Mouse (Mus musculus) liver, embryonic 14.5 days (tissue): Measurements from ENCODE around the gene Adam17. TPM values are rescaled to one million over a fixed set of nuclear protein-coding genes. Genes with fewer than 3 reads are reported as not detected.
"Not testable (repeated sequence)": the region's sequence is repeated elsewhere in the genome, so short reads cannot be mapped to it uniquely, and the experiment has no call there.

ENCODE experiments used
- ATAC-seq: fragments of 200-750 bp; cut with Nextera tagmentation; 2 replicates; pipeline ENCODE4 v1.8.0; 2017; ENCODE audit warnings: moderate number of reproducible peaks, mild to moderate bottlenecking, moderate library complexity; ENCODE audit not compliant: insufficient read depth
- DNase-seq, 3 experiments: peaks; one replicate each; pipeline ENCODE4 v3.0.0-alpha.2; 2012 to 2013; ENCODE audit warnings: low read depth in 3 of 3, low spot score in 3 of 3
- H3K27ac ChIP-seq: fragments of 300-500 bp; sonication (generic); 2 replicates; pipeline ENCODE4 v1.5.1; 2014; ENCODE audit warnings: moderate library complexity, mild to moderate bottlenecking, control low read depth, inconsistent platforms
- H3K27me3 ChIP-seq: fragments of 300-500 bp; sonication (generic); 2 replicates; pipeline ENCODE4 v1.6.1; 2014; ENCODE audit warnings: mild to moderate bottlenecking, low read length, moderate library complexity; ENCODE audit not compliant: control insufficient read depth, insufficient read depth
- H3K36me3 ChIP-seq: fragments of 300-500 bp; sonication (generic); replicated peaks from 2 replicates; pipeline ENCODE4 v1.6.1; 2014; ENCODE audit warnings: low read depth; ENCODE audit not compliant: control insufficient read depth, insufficient read depth
- H3K4me1 ChIP-seq, 2 experiments: fragments of 200-500 bp in 1 of 2; fragments of 300-500 bp in 1 of 2; sonication (generic) in 1 of 2; replicated peaks; 2 replicates each; pipeline ENCODE4 v1.6.1; 2012 to 2014; ENCODE audit warnings: antibody characterized with exemption in 1 of 2, inconsistent platforms in 1 of 2, low read length in 1 of 2; ENCODE audit not compliant: control insufficient read depth in 2 of 2, insufficient read depth in 2 of 2
- H3K4me2 ChIP-seq: fragments of 300-500 bp; sonication (generic); 2 replicates; pipeline ENCODE4 v1.6.1; 2014; ENCODE audit warnings: low read depth, mild to moderate bottlenecking, control low read depth, moderate library complexity
- H3K4me3 ChIP-seq, 2 experiments: fragments of 200-500 bp in 1 of 2; fragments of 300-500 bp in 1 of 2; sonication (generic) in 1 of 2; 2 replicates each; pipeline ENCODE4 v1.5.1; 2012 to 2014; ENCODE audit warnings: low read depth in 2 of 2, low read length in 2 of 2, mild to moderate bottlenecking in 2 of 2, control low read depth in 1 of 2, inconsistent platforms in 1 of 2, moderate library complexity in 1 of 2; ENCODE audit not compliant: insufficient read depth in 1 of 2
- H3K9ac ChIP-seq: fragments of 300-500 bp; sonication (generic); replicated peaks from 2 replicates; pipeline ENCODE4 v1.6.1; 2014; ENCODE audit warnings: mild to moderate bottlenecking, control low read depth, moderate library complexity
- H3K9me3 ChIP-seq: fragments of 300-500 bp; sonication (generic); 2 replicates; pipeline ENCODE4 v1.6.1; 2016; ENCODE audit warnings: low read length, mixed read lengths; ENCODE audit not compliant: control insufficient read depth
- CTCF ChIP-seq: IDR thresholded peaks from 2 replicates; pipeline ENCODE4 v1.5.1; 2016; ENCODE audit warnings: antibody characterized with exemption, low read depth, control low read depth
- EP300 ChIP-seq: IDR thresholded peaks from 2 replicates; pipeline ENCODE4 v1.6.1; 2016; ENCODE audit warnings: antibody characterized with exemption, low read depth
- WGBS: fragments of 180-500 bp; shearing (Covaris S2); extraction: QIAGEN DNeasy Blood & Tissue Kit; methylation state at CpG from one replicate; pipeline ENCODE4 v1.1.7; 2014; ENCODE audit not compliant: insufficient replicate concordance; 5-methylcytosine and 5-hydroxymethylcytosine counted together
- polyA plus RNA-seq, 2 experiments: library from polyadenylated mRNA; depleted of rRNA in 1 of 2; stranded (reverse) in 1 of 2; unstranded in 1 of 2; fragments of >200 nt; fragmentation: Nextera tagmentation in 1 of 2; extraction: Ambion mirVana in 1 of 2; gene quantifications; 2 replicates each; pipeline versions ENCODE4 v1.2.1 to v1.2.3; 2012 to 2014

Adam17 gene
- polyA plus RNA-seq, 2 experiments = 9.4 to 14.0 TPM

DNA sequence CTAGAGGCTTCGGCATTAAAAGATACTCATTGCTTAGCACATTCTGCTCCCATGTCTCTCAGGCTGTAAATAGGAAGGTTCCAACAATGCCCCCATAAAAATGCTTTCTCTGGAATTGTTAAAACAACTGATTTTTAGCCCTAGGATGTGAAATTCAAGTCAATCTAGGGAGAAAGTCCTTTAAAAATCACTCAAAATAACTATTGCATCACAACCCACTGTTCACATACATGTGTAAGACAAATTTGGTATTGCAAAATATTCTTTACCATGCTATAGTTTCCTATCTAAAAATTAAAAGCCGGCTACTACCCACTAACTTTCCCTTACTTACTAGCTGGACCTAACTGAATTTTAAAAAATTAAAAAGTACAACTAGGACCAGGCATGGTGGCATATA is 12.8 kb upstream of the Adam17 start:
- Histone ChIP-seq H3K4me2 (no peak overlapping the region), H3K36me3 (peaks cover 16% of the 10 kb centered on the region), H3K27me3 (no peaks in the 10 kb centered on the region), H3K9ac (no peak overlapping the region), H3K4me3 (no peak overlapping the region), H3K4me1 (no peaks in the 10 kb centered on the region), H3K9me3 (no peaks in the 10 kb centered on the region), H3K27ac (no peak overlapping the region)
- 66% methylated on average over 2 of the region's 2 CpGs for WGBS
- no peak for TF ChIP-seq EP300
- ATAC-seq = no peak
- DNase-seq = no peak

GRCm38 (mm10) chr12:21378765-21379346 is 5.4 kb upstream of the Adam17 start:
- H3K9me3 ChIP-seq, H3K27me3 ChIP-seq, H3K36me3 ChIP-seq, H3K4me3 ChIP-seq, DNase-seq: not testable (repeated sequence)
- Histone ChIP-seq H3K4me2 (peak overlapping the region; percentile 28), H3K27ac (peak overlapping the region; percentile 65), H3K4me1 (peaks cover 29 to 35% of the 10 kb centered on the region in 2 experiments), H3K9ac (peak overlapping the region; percentile 46; the same call in 1 of the 2 replicates)
- 16% methylated on average over 6 of the region's 6 CpGs for WGBS
- peak; percentile 68 for ATAC-seq
- TF ChIP-seq EP300 = peak; percentile 21; the same call in 1 of the 2 replicates

- peaks cover 36 to 39% of the 10 kb centered on the region in 2 experiments for H3K4me1 ChIP-seq
- no peak overlapping the region for H3K4me3 ChIP-seq
- H3K27ac ChIP-seq = peak overlapping the region; percentile 15; the same call in 1 of the 2 replicates
- ATAC-seq (no peak), DNase-seq (no peak)
- TF ChIP-seq EP300 (peak; percentile 72), CTCF (no peak)
- H3K4me2 ChIP-seq = no peak overlapping the region
- no peaks in the 10 kb centered on the region for H3K36me3 ChIP-seq
- no peak overlapping the region for H3K9ac ChIP-seq
- H3K27me3 ChIP-seq = no peaks in the 10 kb centered on the region
- no peaks in the 10 kb centered on the region for H3K9me3 ChIP-seq
- 22% methylated on average over 3 of the region's 3 CpGs for WGBS
Measured at GRCm38 (mm10) chr12:21375376-21376157, 2.1 kb upstream of the Adam17 start.

DNA sequence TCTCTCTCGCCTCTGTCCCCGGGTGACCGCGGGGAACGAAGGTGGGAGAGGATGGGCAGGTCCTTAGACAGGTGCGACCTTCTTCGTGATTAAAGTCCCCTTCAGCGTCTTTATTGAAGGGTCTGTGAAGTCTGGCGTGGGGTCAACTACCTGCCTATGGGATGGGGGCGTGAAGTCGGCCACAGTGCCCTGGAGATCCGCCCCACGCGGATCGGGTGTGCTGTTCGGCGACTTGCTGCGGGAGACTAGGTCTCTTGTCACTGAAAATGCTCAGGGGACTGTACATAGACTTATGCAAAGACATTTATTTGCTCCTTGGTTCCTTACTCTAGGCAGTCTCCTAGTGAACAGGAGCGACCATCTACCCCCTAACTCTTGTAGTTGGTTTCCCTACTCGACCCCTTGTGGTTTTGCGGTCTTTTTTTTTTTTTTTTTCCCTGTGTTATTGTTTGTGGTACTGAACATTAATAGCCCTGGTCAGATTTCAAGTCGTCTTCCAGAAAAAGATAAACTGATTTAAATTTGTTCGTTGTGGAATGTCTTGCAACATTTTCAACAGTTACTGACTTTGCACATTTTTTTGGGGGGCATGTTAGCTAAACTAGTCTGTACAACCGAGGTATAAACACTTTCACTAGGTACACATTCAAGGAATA is 516 bp upstream of the Adam17 start:
- no peaks in the 10 kb centered on the region for H3K9me3 ChIP-seq
- WGBS = under 1% methylated on average over 24 of the region's 24 CpGs
- TF ChIP-seq CTCF (no peak), EP300 (no peak)
- no peaks in the 10 kb centered on the region for H3K36me3 ChIP-seq
- ATAC-seq (peak; percentile 34), DNase-seq (peak in 1 of 3 experiments; percentile 37)
- peak overlapping the region; percentile 78 to 79 for H3K4me3 ChIP-seq
- no peaks in the 10 kb centered on the region for H3K27me3 ChIP-seq
- peak overlapping the region; percentile 80 for H3K27ac ChIP-seq
- peak overlapping the region; percentile 91 for H3K9ac ChIP-seq
- peak overlapping the region; percentile 99 for H3K4me2 ChIP-seq
- H3K4me1 ChIP-seq = peaks cover 29 to 31% of the 10 kb centered on the region in 2 experiments

- WGBS = 88% methylated on average over 1 of the region's 1 CpGs
Measured at GRCm38 (mm10) chr12:21370035-21370611, 3.3 kb downstream of the Adam17 start.

More at GRCm38 (mm10) chr12:21370035-21370611, 3.3 kb downstream of the Adam17 start:
- ATAC-seq (no peak), DNase-seq (no peak)
- Histone ChIP-seq H3K4me1 (peaks cover 9 to 12% of the 10 kb centered on the region in 2 experiments), H3K9ac (no peak overlapping the region), H3K27me3 (no peaks in the 10 kb centered on the region), H3K36me3 (no peaks in the 10 kb centered on the region), H3K9me3 (no peaks in the 10 kb centered on the region), H3K4me3 (no peak overlapping the region), H3K4me2 (no peak overlapping the region), H3K27ac (no peak overlapping the region)
- TF ChIP-seq EP300 = no peak
- TF ChIP-seq CTCF = no peak
